Mouse (Mus musculus): ENCODE results near the gene Cab39l. TPM values are rescaled to one million over a fixed set of nuclear protein-coding genes. Genes with fewer than 3 reads are reported as not detected.

Cab39l gene
- polyA plus RNA-seq, 1 experiment, result 5.2 TPM

DNA sequence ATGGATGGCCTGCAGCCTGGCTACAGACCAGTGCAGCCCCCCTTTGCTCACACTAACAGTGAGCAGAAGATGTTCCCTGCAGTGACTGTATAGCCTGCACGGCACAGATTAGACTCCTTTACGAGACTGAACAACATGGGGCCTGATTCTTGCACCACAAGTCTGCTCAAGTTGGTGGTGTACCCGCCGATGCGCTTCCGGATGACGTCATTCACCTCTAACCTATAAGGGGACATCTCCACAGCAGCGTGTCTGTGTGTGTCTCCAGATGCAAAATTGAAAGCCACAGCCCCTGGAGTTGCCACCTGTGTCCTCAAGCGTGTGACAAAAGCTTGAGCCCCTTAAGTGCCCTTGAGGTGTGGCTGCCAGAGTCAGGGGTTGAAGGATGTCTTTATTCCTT lies 189.3 kb downstream of the Cab39l start:
- peaks cover 7% of the 10 kb centered on the region for H3K27me3 ChIP-seq (ENCODE audit: control insufficient read depth, insufficient read depth, low read length)
- TF ChIP-seq CTCF (IDR thresholded peaks at IDR 0.05; ENCODE audit: extremely low read depth, insufficient read depth, insufficient read length, insufficient replicate concordance) (no peak), POLR2A (IDR thresholded peaks at IDR 0.05; ENCODE audit: low read depth, low read length) (no peak)
- DNase-seq (ENCODE audit: low read depth in 1 of 2, low spot score in 2 of 2), result no peak
- 88% methylated on average over 9 of the region's 9 CpGs for whole genome bisulfite sequencing
- peaks cover 4% of the 10 kb centered on the region; the same call in 1 of the 2 replicates for H3K4me1 ChIP-seq (ENCODE audit: control insufficient read depth, insufficient read depth, insufficient read length)
- no peak overlapping the region for H3K4me3 ChIP-seq (ENCODE audit: extremely low read depth, insufficient read depth, insufficient read length)
- no peak overlapping the region for H3K27ac ChIP-seq (ENCODE audit: insufficient read depth, low read length)
- H3K36me3 ChIP-seq (ENCODE audit: control insufficient read depth, insufficient read depth, low read length), result no peaks in the 10 kb centered on the region

DNA sequence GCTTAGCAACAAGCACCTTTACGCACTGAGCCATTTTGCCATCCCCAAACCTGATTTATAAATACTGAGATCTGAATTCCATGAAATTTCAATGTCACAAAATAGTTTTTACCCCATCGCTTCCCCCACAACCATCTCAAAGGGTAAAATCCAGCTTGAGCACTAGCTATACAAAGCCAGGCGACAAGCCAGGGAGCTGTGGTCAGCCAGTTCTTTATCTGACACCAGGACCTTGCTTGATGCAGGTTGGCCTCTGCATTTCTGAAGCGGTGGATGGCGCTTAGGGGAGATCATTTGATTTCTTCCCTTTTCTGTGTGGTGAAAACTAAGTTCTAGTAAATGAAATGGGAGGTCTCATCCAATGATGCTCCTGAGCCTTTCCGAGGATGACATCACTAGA lies 191.3 kb downstream of the Cab39l start:
- Histone ChIP-seq H3K4me3 (ENCODE audit: extremely low read depth, insufficient read depth, insufficient read length) (no peak overlapping the region), H3K4me1 (ENCODE audit: control insufficient read depth, insufficient read depth, insufficient read length) (no peaks in the 10 kb centered on the region), H3K27me3 (ENCODE audit: control insufficient read depth, insufficient read depth, low read length) (no peaks in the 10 kb centered on the region), H3K36me3 (ENCODE audit: control insufficient read depth, insufficient read depth, low read length) (no peaks in the 10 kb centered on the region), H3K27ac (ENCODE audit: insufficient read depth, low read length) (no peak overlapping the region)
- no peak for TF ChIP-seq POLR2A (IDR thresholded peaks at IDR 0.05; ENCODE audit: low read depth, low read length)
- no peak for TF ChIP-seq CTCF (IDR thresholded peaks at IDR 0.05; ENCODE audit: extremely low read depth, insufficient read depth, insufficient read length, insufficient replicate concordance)
- 82% methylated on average over 6 of the region's 6 CpGs for WGBS
- no peak for DNase-seq (ENCODE audit: low read depth in 1 of 2, low spot score in 2 of 2)

DNA sequence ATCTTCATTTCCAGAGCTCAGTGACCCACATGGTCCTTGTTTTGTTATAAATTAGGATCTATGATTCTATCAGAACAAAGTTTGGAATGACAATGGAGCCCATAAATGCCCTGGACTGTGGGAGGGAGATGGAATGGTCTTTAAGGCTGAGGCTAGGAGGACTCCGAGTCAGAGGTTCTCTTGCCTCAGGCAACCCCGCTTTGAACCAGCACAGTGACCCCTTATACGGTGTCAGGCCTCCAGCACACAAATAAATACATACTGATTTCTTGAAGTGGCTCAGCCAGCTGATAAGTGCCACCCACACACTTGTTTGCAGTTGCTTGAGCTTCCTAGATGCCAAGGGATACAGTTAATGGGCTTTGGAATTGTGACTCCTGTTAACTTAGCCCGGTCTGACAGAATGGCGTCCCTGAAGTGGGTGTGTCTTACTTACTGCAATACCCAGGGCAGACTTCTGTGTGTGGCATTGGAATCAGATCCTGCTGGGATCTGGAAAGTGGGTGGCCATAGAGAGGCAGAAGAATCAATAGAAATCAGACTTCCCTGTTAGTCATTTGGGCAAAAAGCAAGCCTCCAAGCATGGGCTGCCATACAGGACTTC lies 192.6 kb downstream of the Cab39l start:
- Histone ChIP-seq H3K4me1 (ENCODE audit: control insufficient read depth, insufficient read depth, insufficient read length) (no peaks in the 10 kb centered on the region), H3K27ac (ENCODE audit: insufficient read depth, low read length) (no peak overlapping the region), H3K36me3 (ENCODE audit: control insufficient read depth, insufficient read depth, low read length) (no peaks in the 10 kb centered on the region), H3K27me3 (ENCODE audit: control insufficient read depth, insufficient read depth, low read length) (no peaks in the 10 kb centered on the region), H3K4me3 (ENCODE audit: extremely low read depth, insufficient read depth, insufficient read length) (no peak overlapping the region)
- 96% methylated on average over 5 of the region's 5 CpGs for WGBS
- no peak for TF ChIP-seq POLR2A (IDR thresholded peaks at IDR 0.05; ENCODE audit: low read depth, low read length)
- TF ChIP-seq CTCF (IDR thresholded peaks at IDR 0.05; ENCODE audit: extremely low read depth, insufficient read depth, insufficient read length, insufficient replicate concordance), result no peak
- DNase-seq (ENCODE audit: low read depth in 1 of 2, low spot score in 2 of 2), result no peak

DNA sequence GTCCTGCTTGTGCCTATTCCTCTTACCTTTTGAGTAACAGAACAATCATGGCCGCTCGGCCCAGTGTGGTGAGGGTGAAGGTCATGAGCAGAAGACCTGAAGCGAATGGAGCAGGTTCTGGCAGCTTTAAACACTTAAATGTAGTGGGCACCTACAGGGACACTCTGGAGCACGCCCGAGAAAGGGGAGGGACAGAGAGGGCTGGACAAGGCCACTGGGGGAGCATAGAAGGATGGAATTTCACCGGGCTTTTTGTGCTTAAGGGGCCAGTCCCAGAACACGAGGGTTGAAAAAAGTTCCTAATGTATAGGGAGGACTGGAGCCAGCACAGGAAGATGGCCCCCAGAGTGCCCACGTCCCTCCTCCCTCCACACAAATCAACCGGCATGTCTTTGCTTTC lies 193.2 kb downstream of the Cab39l start:
- TF ChIP-seq POLR2A (IDR thresholded peaks at IDR 0.05; ENCODE audit: low read depth, low read length) (no peak), CTCF (IDR thresholded peaks at IDR 0.05; ENCODE audit: extremely low read depth, insufficient read depth, insufficient read length, insufficient replicate concordance) (no peak)
- Histone ChIP-seq H3K27me3 (ENCODE audit: control insufficient read depth, insufficient read depth, low read length) (no peaks in the 10 kb centered on the region), H3K36me3 (ENCODE audit: control insufficient read depth, insufficient read depth, low read length) (no peaks in the 10 kb centered on the region), H3K4me3 (ENCODE audit: extremely low read depth, insufficient read depth, insufficient read length) (no peak overlapping the region), H3K27ac (ENCODE audit: insufficient read depth, low read length) (no peak overlapping the region), H3K4me1 (ENCODE audit: control insufficient read depth, insufficient read depth, insufficient read length) (no peaks in the 10 kb centered on the region)
- WGBS, result 91% methylated on average over 9 of the region's 9 CpGs
- no peak for DNase-seq (ENCODE audit: low read depth in 1 of 2, low spot score in 2 of 2)

Other genes starting within 250 kb of the Cab39l start
- gene Rcbtb1, start 239.8 kb upstream of the Cab39l start, polyA plus RNA-seq (2012; rRNA removed), result 9.9 and 10.9 TPM in 2 replicates
- 0.38 and 0.46 TPM in 2 replicates for gene Gm6904, start 180.8 kb upstream of the Cab39l start, polyA plus RNA-seq (2012; rRNA removed)
- gene Phf11a, start 143.4 kb upstream of the Cab39l start, polyA plus RNA-seq (2012; rRNA removed), result 3.6 and 4.6 TPM in 2 replicates
- 4.6 and 4.9 TPM in 2 replicates for gene Phf11b, start 99.6 kb upstream of the Cab39l start, polyA plus RNA-seq (2012; rRNA removed)
- 3.6 and 3.7 TPM in 2 replicates for gene Phf11d, start 75.5 kb upstream of the Cab39l start, polyA plus RNA-seq (2012; rRNA removed)
- gene Phf11c, start 45.6 kb upstream of the Cab39l start, polyA plus RNA-seq (2012; rRNA removed), result 0.85 and 1.1 TPM in 2 replicates
- 13.4 and 14.1 TPM in 2 replicates for gene Setdb2, start 88 bp upstream of the Cab39l start, polyA plus RNA-seq (2012; rRNA removed)
- gene Cdadc1, start 157.0 kb downstream of the Cab39l start, polyA plus RNA-seq (2012; rRNA removed), result 2.2 and 2.8 TPM in 2 replicates
- gene Shisa2, start 184.3 kb downstream of the Cab39l start, polyA plus RNA-seq (2012; rRNA removed), result 9.9 and 15.2 TPM in 2 replicates